Mouse (Mus musculus): Measurements from ENCODE around the gene Avpi1. TPM values are rescaled to one million over a fixed set of nuclear protein-coding genes. Genes with fewer than 3 reads are reported as not detected.
A peak's percentile ranks its signal among the peaks of the same experiment; 100 is the strongest.

Avpi1 gene
- polyA plus RNA-seq, 1 experiment from 2014 or later: 7.5 TPM

- 10% methylated on average over 7 of the region's 7 CpGs for WGBS
- Histone ChIP-seq H3K4me2 (ENCODE audit: low read length) (peak overlapping the region; percentile 7; the same call in 1 of the 2 replicates), H3K9me3 (ENCODE audit: control insufficient read depth, low read length) (no peaks in the 10 kb centered on the region), H3K9ac (replicated peaks; ENCODE audit: low read depth, low read length) (no peak overlapping the region), H3K27me3 (replicated peaks; ENCODE audit: control insufficient read depth, insufficient read depth, low read length) (0 out of 2 replicates have a peak, but pooled peaks cover 5% of the 10 kb centered on the region), H3K4me3 (replicated peaks; ENCODE audit: low read length) (no peak overlapping the region), H3K36me3 (ENCODE audit: control insufficient read depth, insufficient read depth) (no peaks in the 10 kb centered on the region), H3K27ac (ENCODE audit: low read length) (no peak overlapping the region), H3K4me1 (replicated peaks; ENCODE audit: control insufficient read depth, insufficient read depth, low read length) (peaks cover 13% of the 10 kb centered on the region)
- no peak for ATAC-seq
These were observed 35.3 kb upstream of the Avpi1 start for GRCm38 (mm10) chr19:42164188-42164587.

DNA sequence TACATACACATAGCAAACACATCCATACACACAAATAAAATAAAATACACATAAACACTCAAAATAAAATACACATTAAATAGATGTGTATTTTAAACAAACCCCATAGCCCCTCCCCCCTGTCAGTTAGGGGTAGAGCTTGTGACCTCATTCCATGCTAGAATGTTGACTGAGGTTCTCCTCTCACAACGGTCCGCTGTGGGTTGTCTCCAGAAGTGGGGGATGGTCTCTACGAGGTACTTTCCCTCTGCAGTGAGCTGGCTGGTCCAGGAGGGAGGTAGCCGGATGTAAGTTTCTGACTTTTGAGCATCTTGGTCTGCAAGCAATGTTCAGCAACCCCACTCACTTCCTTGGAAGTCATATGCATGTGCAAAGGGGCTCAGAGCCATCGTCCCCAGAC lies 34.9 kb upstream of the Avpi1 start, which contains the start of gene Zfyve27:
Gene Zfyve27, plus strand, starts transcription at position 188 of the 400 bp plus-strand sequence.
- ATAC-seq: no peak
- Histone ChIP-seq H3K4me2 (ENCODE audit: low read length) (peak within 1 kb of the TSS; percentile 7; the same call in 1 of the 2 replicates), H3K36me3 (ENCODE audit: control insufficient read depth, insufficient read depth) (no peaks in the 10 kb centered on the region), H3K4me3 (replicated peaks; ENCODE audit: low read length) (no peak within 1 kb of the TSS), H3K27me3 (replicated peaks; ENCODE audit: control insufficient read depth, insufficient read depth, low read length) (0 out of 2 replicates have a peak, but pooled peaks cover 5% of the 10 kb centered on the region), H3K9me3 (ENCODE audit: control insufficient read depth, low read length) (no peaks in the 10 kb centered on the region), H3K9ac (replicated peaks; ENCODE audit: low read depth, low read length) (no peak within 1 kb of the TSS), H3K27ac (ENCODE audit: low read length) (no peak within 1 kb of the TSS), H3K4me1 (replicated peaks; ENCODE audit: control insufficient read depth, insufficient read depth, low read length) (peaks cover 13% of the 10 kb centered on the region)
- 75% methylated on average over 5 of the region's 5 CpGs for WGBS

DNA sequence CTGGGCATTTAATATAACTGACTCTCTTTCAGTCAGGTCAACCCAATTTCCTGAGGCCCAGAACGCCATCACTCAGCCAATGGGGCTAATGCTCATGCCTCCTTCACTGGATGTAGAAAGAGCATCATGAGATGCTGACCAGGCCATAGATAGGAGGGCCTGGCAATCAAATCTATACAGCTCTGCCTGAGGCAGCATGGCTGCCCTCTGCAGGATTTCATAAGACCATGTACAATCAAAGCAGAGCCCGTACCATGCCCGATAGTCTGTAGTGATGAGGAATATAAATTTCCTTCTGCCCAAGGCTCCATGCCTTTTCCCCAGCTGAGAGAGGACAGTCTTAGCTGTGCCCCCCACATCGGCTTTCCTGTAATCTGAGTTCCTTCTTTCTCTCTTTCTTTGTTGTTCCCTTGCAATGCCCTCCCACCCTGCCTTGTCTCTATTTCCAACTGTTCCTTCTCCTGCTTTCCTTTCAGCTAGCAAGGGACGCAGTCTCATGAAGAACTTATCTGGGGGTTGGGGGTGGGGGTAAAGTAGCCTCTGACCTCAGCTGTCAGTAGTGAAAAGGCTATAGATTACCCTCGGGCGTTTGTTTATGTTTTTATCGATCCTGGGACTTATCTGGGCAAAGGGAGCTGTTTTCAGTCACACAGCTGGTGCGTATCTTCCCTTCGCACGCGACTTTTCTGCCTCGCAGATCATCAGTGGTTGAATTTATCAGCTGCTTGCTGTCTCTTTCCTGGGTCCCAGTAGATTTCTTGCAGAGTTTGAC lies 29.6 kb upstream of the Avpi1 start:
- Histone ChIP-seq H3K36me3 (ENCODE audit: control insufficient read depth, insufficient read depth) (no peaks in the 10 kb centered on the region), H3K4me1 (replicated peaks; ENCODE audit: control insufficient read depth, insufficient read depth, low read length) (no peaks in the 10 kb centered on the region), H3K9me3 (ENCODE audit: control insufficient read depth, low read length) (no peaks in the 10 kb centered on the region), H3K9ac (replicated peaks; ENCODE audit: low read depth, low read length) (no peak overlapping the region), H3K27me3 (replicated peaks; ENCODE audit: control insufficient read depth, insufficient read depth, low read length) (0 out of 2 replicates have a peak, but pooled peaks cover 2% of the 10 kb centered on the region), H3K27ac (ENCODE audit: low read length) (no peak overlapping the region), H3K4me2 (ENCODE audit: low read length) (no peak overlapping the region), H3K4me3 (replicated peaks; ENCODE audit: low read length) (no peak overlapping the region)
- WGBS: 73% methylated on average over 13 of the region's 13 CpGs
- ATAC-seq: no peak

GRCm38 (mm10) chr19:42157493-42158237 lies 28.8 kb upstream of the Avpi1 start:
- Histone ChIP-seq H3K27me3 (replicated peaks; ENCODE audit: control insufficient read depth, insufficient read depth, low read length) (0 out of 2 replicates have a peak, but pooled peaks cover 2% of the 10 kb centered on the region), H3K4me2 (ENCODE audit: low read length) (no peak overlapping the region), H3K4me3 (replicated peaks; ENCODE audit: low read length) (no peak overlapping the region), H3K36me3 (ENCODE audit: control insufficient read depth, insufficient read depth) (no peaks in the 10 kb centered on the region), H3K4me1 (replicated peaks; ENCODE audit: control insufficient read depth, insufficient read depth, low read length) (no peaks in the 10 kb centered on the region), H3K9ac (replicated peaks; ENCODE audit: low read depth, low read length) (no peak overlapping the region), H3K9me3 (ENCODE audit: control insufficient read depth, low read length) (no peaks in the 10 kb centered on the region), H3K27ac (ENCODE audit: low read length) (no peak overlapping the region)
- ATAC-seq: no peak
- 72% methylated on average over 11 of the region's 12 CpGs for WGBS

DNA sequence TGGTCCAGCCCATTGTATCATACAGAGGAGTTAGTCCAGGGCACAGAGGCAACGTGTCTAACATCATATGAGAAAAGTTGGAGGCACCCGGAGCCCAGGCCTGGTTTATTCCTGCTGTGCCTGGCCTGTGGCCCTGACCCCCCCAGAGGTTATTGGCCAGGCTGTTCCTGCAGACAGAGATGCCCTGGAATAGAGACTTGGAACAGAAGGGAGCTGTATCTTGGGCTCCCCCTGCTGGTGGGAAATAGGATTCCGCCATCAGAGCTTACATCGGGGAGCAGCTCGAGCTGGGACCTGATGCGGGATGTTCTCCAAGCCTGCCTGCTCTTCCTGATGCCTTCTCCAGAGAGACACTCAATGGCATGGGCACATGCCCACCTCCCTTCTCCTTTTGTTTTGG lies 23.1 kb upstream of the Avpi1 start:
- Histone ChIP-seq H3K27ac (ENCODE audit: low read length) (no peak overlapping the region), H3K9me3 (ENCODE audit: control insufficient read depth, low read length) (no peaks in the 10 kb centered on the region), H3K36me3 (ENCODE audit: control insufficient read depth, insufficient read depth) (no peaks in the 10 kb centered on the region), H3K9ac (replicated peaks; ENCODE audit: low read depth, low read length) (no peak overlapping the region), H3K4me3 (replicated peaks; ENCODE audit: low read length) (no peak overlapping the region), H3K4me1 (replicated peaks; ENCODE audit: control insufficient read depth, insufficient read depth, low read length) (peaks cover 9% of the 10 kb centered on the region; the same call in 1 of the 2 replicates), H3K4me2 (ENCODE audit: low read length) (no peak overlapping the region), H3K27me3 (replicated peaks; ENCODE audit: control insufficient read depth, insufficient read depth, low read length) (peaks cover 11% of the 10 kb centered on the region)
- WGBS: 5% methylated on average over 6 of the region's 6 CpGs
- ATAC-seq: peak; percentile 49; the same call in 1 of the 2 replicates

DNA sequence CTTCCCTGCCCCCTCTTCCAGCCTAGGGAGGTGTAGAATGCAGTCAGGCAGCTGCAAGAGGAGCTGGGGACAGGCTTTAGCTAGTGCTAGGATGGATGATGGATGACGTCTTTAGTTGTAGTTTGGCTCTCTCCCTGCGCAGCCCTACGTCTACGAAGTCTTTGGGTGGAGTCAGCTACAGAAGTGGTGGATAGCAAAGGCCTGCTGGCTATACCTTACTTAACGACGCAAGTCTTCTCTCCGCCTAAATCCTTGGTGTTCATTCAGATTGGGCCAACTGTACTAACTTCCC lies 19.7 kb upstream of the Avpi1 start:
- peak; percentile 9; the same call in 1 of the 2 replicates for ATAC-seq
- Histone ChIP-seq H3K4me2 (ENCODE audit: low read length) (peak overlapping the region; percentile 65), H3K27ac (ENCODE audit: low read length) (no peak overlapping the region), H3K27me3 (replicated peaks; ENCODE audit: control insufficient read depth, insufficient read depth, low read length) (peaks cover 11% of the 10 kb centered on the region), H3K9ac (replicated peaks; ENCODE audit: low read depth, low read length) (peak overlapping the region; percentile 71), H3K9me3 (ENCODE audit: control insufficient read depth, low read length) (no peaks in the 10 kb centered on the region), H3K36me3 (ENCODE audit: control insufficient read depth, insufficient read depth) (no peaks in the 10 kb centered on the region), H3K4me3 (replicated peaks; ENCODE audit: low read length) (peak overlapping the region; percentile 65), H3K4me1 (replicated peaks; ENCODE audit: control insufficient read depth, insufficient read depth, low read length) (peaks cover 10% of the 10 kb centered on the region; the same call in 1 of the 2 replicates)
- 31% methylated on average over 7 of the region's 7 CpGs for WGBS

- under 1% methylated on average over 62 of the region's 63 CpGs for WGBS
- peaks cover 11% of the 10 kb centered on the region for H3K27me3 ChIP-seq (replicated peaks; ENCODE audit: control insufficient read depth, insufficient read depth, low read length)
- peak overlapping the region; percentile 71 for H3K9ac ChIP-seq (replicated peaks; ENCODE audit: low read depth, low read length)
These were observed 19.1 kb upstream of the Avpi1 start for GRCm38 (mm10) chr19:42147769-42148568.

GRCm38 (mm10) chr19:42147170-42147768 lies 18.4 kb upstream of the Avpi1 start, which contains the start of gene Marveld1:
Gene Marveld1, plus strand, starts transcription at chr19:42147400.
- ATAC-seq: peak; percentile 45
- Histone ChIP-seq H3K9me3 (ENCODE audit: control insufficient read depth, low read length) (no peaks in the 10 kb centered on the region), H3K4me2 (ENCODE audit: low read length) (peak within 1 kb of the TSS; percentile 65), H3K36me3 (ENCODE audit: control insufficient read depth, insufficient read depth) (no peaks in the 10 kb centered on the region), H3K9ac (replicated peaks; ENCODE audit: low read depth, low read length) (peak within 1 kb of the TSS; percentile 71), H3K4me1 (replicated peaks; ENCODE audit: control insufficient read depth, insufficient read depth, low read length) (peaks cover 10% of the 10 kb centered on the region; the same call in 1 of the 2 replicates), H3K27ac (ENCODE audit: low read length) (peak within 1 kb of the TSS; percentile 14; the same call in 1 of the 2 replicates), H3K4me3 (replicated peaks; ENCODE audit: low read length) (peak within 1 kb of the TSS; percentile 65), H3K27me3 (replicated peaks; ENCODE audit: control insufficient read depth, insufficient read depth, low read length) (peaks cover 11% of the 10 kb centered on the region)
- under 1% methylated on average over 29 of the region's 57 CpGs for WGBS

More at GRCm38 (mm10) chr19:42147769-42148568, 19.1 kb upstream of the Avpi1 start:
- Histone ChIP-seq H3K9me3 (ENCODE audit: control insufficient read depth, low read length) (no peaks in the 10 kb centered on the region), H3K4me2 (ENCODE audit: low read length) (peak overlapping the region; percentile 65), H3K36me3 (ENCODE audit: control insufficient read depth, insufficient read depth) (no peaks in the 10 kb centered on the region), H3K27ac (ENCODE audit: low read length) (no peak overlapping the region; the same call in 1 of the 2 replicates), H3K4me1 (replicated peaks; ENCODE audit: control insufficient read depth, insufficient read depth, low read length) (peaks cover 10% of the 10 kb centered on the region; the same call in 1 of the 2 replicates), H3K4me3 (replicated peaks; ENCODE audit: low read length) (peak overlapping the region; percentile 65)
- peak; percentile 52 for ATAC-seq
